Mouse (Mus musculus): Measurements from ENCODE around the gene Abhd6. TPM values are rescaled to one million over a fixed set of nuclear protein-coding genes. Genes with fewer than 3 reads are reported as not detected.

Abhd6 gene
- polyA plus RNA-seq (2014; fragmentation: Nextera tagmentation; extraction: Ambion mirVana): 20.0 and 20.3 TPM in 2 replicates

DNA sequence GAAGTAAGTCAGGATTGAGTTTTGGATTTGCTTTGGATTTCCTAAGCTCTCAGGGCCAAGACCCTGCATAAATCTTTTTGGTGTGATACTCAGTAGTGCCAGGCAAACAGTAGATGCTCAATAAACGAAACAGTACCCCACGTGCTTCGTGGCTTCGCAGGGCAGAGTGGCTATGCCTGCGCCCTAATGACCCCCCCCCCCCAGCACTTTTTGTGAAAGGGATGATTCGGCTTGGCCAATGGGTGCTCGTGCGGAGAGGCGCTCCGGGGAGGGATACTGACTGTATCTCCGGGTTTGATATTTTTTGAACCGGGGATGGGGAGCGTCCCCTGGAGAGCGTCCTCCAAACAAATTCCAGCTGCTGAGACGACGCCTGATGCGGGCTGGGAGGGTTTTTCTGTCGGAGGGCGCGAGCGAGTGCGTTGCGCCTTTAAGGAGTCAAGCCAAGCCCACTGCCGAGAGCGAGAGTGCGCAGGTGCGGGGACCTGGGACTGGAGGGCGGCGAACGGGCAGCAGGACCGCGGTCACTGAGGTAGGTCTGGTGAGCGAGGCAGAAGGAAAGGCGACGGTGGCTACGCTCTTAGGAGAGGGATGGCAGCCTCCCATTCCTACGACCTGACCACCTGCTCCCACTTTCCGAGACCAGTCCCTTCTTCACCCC lies at the start of gene Abhd6:
TSS of gene Abhd6 (plus strand) at position 471 of the 661 bp plus-strand sequence.
- Histone ChIP-seq H3K36me3 (ENCODE audit: control insufficient read depth, insufficient read depth, low read length) (no peaks in the 10 kb centered on the region), H3K4me1 (ENCODE audit: control insufficient read depth, insufficient read depth, low read length) (peaks cover 12% of the 10 kb centered on the region; the same call in 1 of the 2 replicates), H3K27me3 (replicated peaks; ENCODE audit: control insufficient read depth, insufficient read depth, low read length) (peaks cover 26% of the 10 kb centered on the region), H3K27ac (replicated peaks; ENCODE audit: low read depth, low read length) (no peak within 1 kb of the TSS; the same call in 1 of the 2 replicates), H3K4me2 (ENCODE audit: low read depth, low read length) (peak within 1 kb of the TSS; percentile 70), H3K9ac (ENCODE audit: low read depth, low read length) (peak within 1 kb of the TSS; percentile 63), H3K9me3 (ENCODE audit: control insufficient read depth, low read length) (no peaks in the 10 kb centered on the region), H3K4me3 (ENCODE audit: low read depth, low read length) (peak within 1 kb of the TSS; percentile 67)
- DNase-seq (ENCODE audit: low spot score): peak; percentile 90
- ATAC-seq (ENCODE audit: low read depth): peak; percentile 90
- 2% methylated on average over 35 of the region's 38 CpGs for WGBS

GRCm38 (mm10) chr14:7954071-7954471 lies 48.6 kb upstream of the Abhd6 start:
- H3K27ac ChIP-seq (replicated peaks; ENCODE audit: low read depth, low read length): peak overlapping the region; percentile 59; the same call in 1 of the 2 replicates
- ATAC-seq (ENCODE audit: low read depth): peak; percentile 30
- no peaks in the 10 kb centered on the region for H3K4me1 ChIP-seq (ENCODE audit: control insufficient read depth, insufficient read depth, low read length)
- 40% methylated on average over 6 of the region's 6 CpGs for WGBS
- no peak overlapping the region for H3K4me3 ChIP-seq (ENCODE audit: low read depth, low read length)
- no peak overlapping the region for H3K4me2 ChIP-seq (ENCODE audit: low read depth, low read length)
- peak; percentile 80 for DNase-seq (ENCODE audit: low spot score)
- H3K9ac ChIP-seq (ENCODE audit: low read depth, low read length): no peak overlapping the region
- no peaks in the 10 kb centered on the region for H3K27me3 ChIP-seq (replicated peaks; ENCODE audit: control insufficient read depth, insufficient read depth, low read length)
- H3K9me3 ChIP-seq (ENCODE audit: control insufficient read depth, low read length): no peaks in the 10 kb centered on the region
- H3K36me3 ChIP-seq (ENCODE audit: control insufficient read depth, insufficient read depth, low read length): peaks cover 24% of the 10 kb centered on the region

GRCm38 (mm10) chr14:7956427-7956826 lies 46.3 kb upstream of the Abhd6 start:
- Histone ChIP-seq H3K36me3 (ENCODE audit: control insufficient read depth, insufficient read depth, low read length) (peaks cover 6% of the 10 kb centered on the region; the same call in 1 of the 2 replicates), H3K27ac (replicated peaks; ENCODE audit: low read depth, low read length) (no peak overlapping the region), H3K9me3 (ENCODE audit: control insufficient read depth, low read length) (no peaks in the 10 kb centered on the region), H3K27me3 (replicated peaks; ENCODE audit: control insufficient read depth, insufficient read depth, low read length) (no peaks in the 10 kb centered on the region), H3K4me3 (ENCODE audit: low read depth, low read length) (no peak overlapping the region), H3K9ac (ENCODE audit: low read depth, low read length) (no peak overlapping the region), H3K4me2 (ENCODE audit: low read depth, low read length) (no peak overlapping the region), H3K4me1 (ENCODE audit: control insufficient read depth, insufficient read depth, low read length) (no peaks in the 10 kb centered on the region)
- ATAC-seq (ENCODE audit: low read depth) (no peak), DNase-seq (ENCODE audit: low spot score) (no peak)
- WGBS: 64% methylated on average over 10 of the region's 10 CpGs

DNA sequence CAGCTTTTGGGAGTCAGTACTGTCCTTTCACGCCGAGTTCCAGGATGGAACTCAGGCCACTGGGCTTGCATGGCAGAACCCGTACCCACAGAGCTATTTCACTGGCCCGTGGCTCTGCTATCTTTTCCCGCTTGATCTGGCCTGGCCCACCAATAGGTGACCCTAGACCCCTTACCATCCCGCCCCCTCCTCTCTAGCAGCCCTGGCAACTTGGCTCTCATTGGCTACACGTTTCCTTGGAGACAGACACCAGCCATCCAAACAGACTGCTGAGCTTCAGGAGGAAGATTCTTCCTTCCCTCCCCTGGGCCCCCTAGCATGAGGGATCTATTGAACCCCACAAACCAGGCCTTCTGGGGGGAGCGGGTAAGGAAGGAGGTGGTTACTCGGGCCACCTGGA lies 45.7 kb upstream of the Abhd6 start, which contains the start of gene Gm45521:
TSS of gene Gm45521 (plus strand) at position 240 of the 400 bp plus-strand sequence.
- ATAC-seq (ENCODE audit: low read depth) (no peak), DNase-seq (ENCODE audit: low spot score) (no peak)
- no peak within 1 kb of the TSS for H3K4me2 ChIP-seq (ENCODE audit: low read depth, low read length)
- no peak within 1 kb of the TSS for H3K4me3 ChIP-seq (ENCODE audit: low read depth, low read length)
- WGBS: 56% methylated on average over 9 of the region's 9 CpGs
- no peak within 1 kb of the TSS for H3K9ac ChIP-seq (ENCODE audit: low read depth, low read length)
- no peaks in the 10 kb centered on the region for H3K27me3 ChIP-seq (replicated peaks; ENCODE audit: control insufficient read depth, insufficient read depth, low read length)
- H3K9me3 ChIP-seq (ENCODE audit: control insufficient read depth, low read length): no peaks in the 10 kb centered on the region
- H3K4me1 ChIP-seq (ENCODE audit: control insufficient read depth, insufficient read depth, low read length): no peaks in the 10 kb centered on the region
- 0 out of 2 replicates have a peak, but pooled peaks cover under 1% of the 10 kb centered on the region for H3K36me3 ChIP-seq (ENCODE audit: control insufficient read depth, insufficient read depth, low read length)
- no peak within 1 kb of the TSS for H3K27ac ChIP-seq (replicated peaks; ENCODE audit: low read depth, low read length)

DNA sequence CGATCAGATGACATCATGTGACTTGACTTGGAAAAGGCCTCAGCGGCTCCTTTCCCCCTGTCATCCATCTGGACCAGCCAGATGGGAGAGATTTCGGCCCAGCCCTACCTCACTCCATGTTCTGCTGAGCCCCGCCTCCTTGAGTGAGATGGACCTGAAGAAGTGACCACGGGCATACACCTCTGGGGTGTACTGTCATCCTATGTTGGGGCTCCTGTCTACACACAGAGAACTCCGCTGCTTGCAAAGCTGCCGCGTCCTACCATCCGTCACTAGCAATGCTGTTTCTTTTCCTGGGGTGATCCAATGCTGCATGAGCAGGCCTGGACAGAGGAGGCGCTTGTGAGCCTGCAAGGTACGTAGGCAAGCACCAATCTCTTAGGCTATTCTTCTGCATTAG lies 42.1 kb upstream of the Abhd6 start:
- H3K36me3 ChIP-seq (ENCODE audit: control insufficient read depth, insufficient read depth, low read length): no peaks in the 10 kb centered on the region
- no peak overlapping the region for H3K4me3 ChIP-seq (ENCODE audit: low read depth, low read length)
- no peak overlapping the region for H3K9ac ChIP-seq (ENCODE audit: low read depth, low read length)
- no peaks in the 10 kb centered on the region for H3K9me3 ChIP-seq (ENCODE audit: control insufficient read depth, low read length)
- no peak overlapping the region for H3K4me2 ChIP-seq (ENCODE audit: low read depth, low read length)
- H3K27me3 ChIP-seq (replicated peaks; ENCODE audit: control insufficient read depth, insufficient read depth, low read length): no peaks in the 10 kb centered on the region
- DNase-seq (ENCODE audit: low spot score) (peak; percentile 38), ATAC-seq (ENCODE audit: low read depth) (no peak)
- H3K4me1 ChIP-seq (ENCODE audit: control insufficient read depth, insufficient read depth, low read length): no peaks in the 10 kb centered on the region
- 49% methylated on average over 11 of the region's 11 CpGs for WGBS
- H3K27ac ChIP-seq (replicated peaks; ENCODE audit: low read depth, low read length): no peak overlapping the region

- peak; percentile 71 for DNase-seq (ENCODE audit: low spot score)
- H3K4me1 ChIP-seq (ENCODE audit: control insufficient read depth, insufficient read depth, low read length): no peaks in the 10 kb centered on the region
These were observed 41.0 kb upstream of the Abhd6 start for GRCm38 (mm10) chr14:7961714-7962113.

GRCm38 (mm10) chr14:7962626-7963025 lies 40.1 kb upstream of the Abhd6 start:
- Histone ChIP-seq H3K9me3 (ENCODE audit: control insufficient read depth, low read length) (no peaks in the 10 kb centered on the region), H3K9ac (ENCODE audit: low read depth, low read length) (no peak overlapping the region), H3K36me3 (ENCODE audit: control insufficient read depth, insufficient read depth, low read length) (no peaks in the 10 kb centered on the region), H3K27ac (replicated peaks; ENCODE audit: low read depth, low read length) (no peak overlapping the region), H3K4me3 (ENCODE audit: low read depth, low read length) (no peak overlapping the region), H3K27me3 (replicated peaks; ENCODE audit: control insufficient read depth, insufficient read depth, low read length) (no peaks in the 10 kb centered on the region), H3K4me2 (ENCODE audit: low read depth, low read length) (no peak overlapping the region), H3K4me1 (ENCODE audit: control insufficient read depth, insufficient read depth, low read length) (no peaks in the 10 kb centered on the region)
- DNase-seq (ENCODE audit: low spot score): no peak
- no peak for ATAC-seq (ENCODE audit: low read depth)
- 80% methylated on average over 2 of the region's 2 CpGs for WGBS

More at GRCm38 (mm10) chr14:7961714-7962113, 41.0 kb upstream of the Abhd6 start:
- Histone ChIP-seq H3K36me3 (ENCODE audit: control insufficient read depth, insufficient read depth, low read length) (no peaks in the 10 kb centered on the region), H3K27me3 (replicated peaks; ENCODE audit: control insufficient read depth, insufficient read depth, low read length) (no peaks in the 10 kb centered on the region), H3K4me2 (ENCODE audit: low read depth, low read length) (no peak overlapping the region), H3K9me3 (ENCODE audit: control insufficient read depth, low read length) (no peaks in the 10 kb centered on the region), H3K9ac (ENCODE audit: low read depth, low read length) (no peak overlapping the region), H3K27ac (replicated peaks; ENCODE audit: low read depth, low read length) (no peak overlapping the region), H3K4me3 (ENCODE audit: low read depth, low read length) (no peak overlapping the region)
- WGBS: 48% methylated on average over 5 of the region's 5 CpGs
- ATAC-seq (ENCODE audit: low read depth): no peak

DNA sequence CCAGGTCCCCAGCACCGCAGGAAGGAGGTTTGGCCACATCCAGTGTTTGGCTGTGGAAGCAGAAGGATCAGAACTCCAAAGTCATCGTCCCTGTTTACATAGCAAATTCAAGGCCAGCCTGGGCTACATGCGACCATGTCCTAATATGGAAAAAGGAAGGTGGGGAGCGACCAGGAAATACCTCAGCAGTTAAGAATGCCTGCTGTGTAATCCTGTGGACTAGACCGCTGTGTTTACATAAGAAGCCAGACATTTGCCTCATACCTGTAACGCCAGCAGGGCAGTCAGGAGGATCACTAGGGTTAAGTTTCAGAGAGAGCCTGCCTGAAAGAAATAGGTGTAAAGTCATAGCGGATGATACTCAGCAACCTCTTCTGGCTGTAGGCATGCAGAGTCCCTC lies 39.5 kb upstream of the Abhd6 start:
- Histone ChIP-seq H3K9ac (ENCODE audit: low read depth, low read length) (no peak overlapping the region), H3K9me3 (ENCODE audit: control insufficient read depth, low read length) (no peaks in the 10 kb centered on the region), H3K4me3 (ENCODE audit: low read depth, low read length) (no peak overlapping the region), H3K27ac (replicated peaks; ENCODE audit: low read depth, low read length) (no peak overlapping the region), H3K27me3 (replicated peaks; ENCODE audit: control insufficient read depth, insufficient read depth, low read length) (no peaks in the 10 kb centered on the region), H3K36me3 (ENCODE audit: control insufficient read depth, insufficient read depth, low read length) (no peaks in the 10 kb centered on the region), H3K4me2 (ENCODE audit: low read depth, low read length) (no peak overlapping the region), H3K4me1 (ENCODE audit: control insufficient read depth, insufficient read depth, low read length) (no peaks in the 10 kb centered on the region)
- WGBS: 53% methylated on average over 7 of the region's 7 CpGs
- DNase-seq (ENCODE audit: low spot score) (no peak), ATAC-seq (ENCODE audit: low read depth) (no peak)

Data from embryonic facial prominence, embryonic 14.5 days (tissue).